Mouse (Mus musculus) heart, postnatal 0 days (tissue): ENCODE results near the gene Oas1c. TPM values are rescaled to one million over a fixed set of nuclear protein-coding genes. Genes with fewer than 3 reads are reported as not detected.

Experiments
- ATAC-seq: fragments of 200-750 bp; cut with Nextera tagmentation; 2 replicates; pipeline ENCODE4 v1.8.0; 2017; ENCODE audit warnings: low read depth, moderate number of reproducible peaks, moderate library complexity; ENCODE audit not compliant: insufficient read depth
- DNase-seq: peaks from one replicate; pipeline ENCODE4 v3.0.0-alpha.2; 2016; ENCODE audit warnings: low spot score
- H3K27ac ChIP-seq: fragments of 300-500 bp; sonication (generic); 2 replicates; pipeline ENCODE4 v1.5.1; 2014; ENCODE audit warnings: low read depth, mild to moderate bottlenecking
- H3K27me3 ChIP-seq: fragments of 300-500 bp; sonication (generic); 2 replicates; pipeline ENCODE4 v1.6.1; 2014; ENCODE audit warnings: low read length, mixed read lengths; ENCODE audit not compliant: control insufficient read depth, insufficient read depth
- H3K36me3 ChIP-seq: fragments of 300-500 bp; sonication (generic); replicated peaks from 2 replicates; pipeline ENCODE4 v1.6.1; 2014; ENCODE audit warnings: low read length, mixed read lengths; ENCODE audit not compliant: control insufficient read depth, insufficient read depth
- H3K4me1 ChIP-seq: fragments of 300-500 bp; sonication (generic); 2 replicates; pipeline ENCODE4 v1.6.1; 2014; ENCODE audit warnings: antibody characterized with exemption; ENCODE audit not compliant: control insufficient read depth, insufficient read depth
- H3K4me2 ChIP-seq: fragments of 300-500 bp; sonication (generic); 2 replicates; pipeline ENCODE4 v1.6.1; 2014; ENCODE audit warnings: low read depth, mild to moderate bottlenecking, low read length, moderate library complexity
- H3K4me3 ChIP-seq: fragments of 300-500 bp; sonication (generic); 2 replicates; pipeline ENCODE4 v1.5.1; 2014; ENCODE audit warnings: low read depth, low read length
- H3K9ac ChIP-seq: fragments of 300-500 bp; sonication (generic); replicated peaks from 2 replicates; pipeline ENCODE4 v1.6.1; 2014; ENCODE audit warnings: low read depth, low read length, mixed read lengths
- H3K9me3 ChIP-seq: fragments of 300-500 bp; sonication (generic); replicated peaks from 2 replicates; pipeline ENCODE4 v1.6.1; 2016; ENCODE audit warnings: low read length; ENCODE audit not compliant: control insufficient read depth
- CTCF ChIP-seq: IDR thresholded peaks from 2 replicates; pipeline ENCODE4 v1.5.1; 2016; ENCODE audit warnings: antibody characterized with exemption, control low read depth, low read depth
- EP300 ChIP-seq: IDR thresholded peaks from 2 replicates; pipeline ENCODE4 v1.6.1; 2016; ENCODE audit warnings: antibody characterized with exemption, low read depth
- WGBS: fragments of 180-500 bp; shearing (Covaris S2); extraction: QIAGEN DNeasy Blood & Tissue Kit; methylation state at CpG from one replicate; pipeline ENCODE4 v1.1.7; 2014; 5-methylcytosine and 5-hydroxymethylcytosine counted together
- microRNA-seq: library from miRNA; unstranded; fragments of <30 nt; microRNA quantifications from one replicate; pipeline ENCODE4, GENCODE M21; 2016
- polyA plus RNA-seq: library from polyadenylated mRNA; unstranded; fragments of >200 nt; fragmentation: Nextera tagmentation; extraction: Ambion mirVana; gene quantifications from 2 replicates; pipeline ENCODE4 v1.2.1, GENCODE M21; 2015
- total RNA-seq: library from RNA; depleted of rRNA; stranded (reverse); fragments of >200 nt; gene quantifications from 2 replicates; pipeline ENCODE4 v1.2.3, GENCODE M21; 2014; ENCODE audit warnings: low replicate concordance; rRNA removed

Oas1c gene
- total and polyA plus RNA-seq, 2 experiments from 2014 or later, result 0.34 to 0.83 TPM

DNA sequence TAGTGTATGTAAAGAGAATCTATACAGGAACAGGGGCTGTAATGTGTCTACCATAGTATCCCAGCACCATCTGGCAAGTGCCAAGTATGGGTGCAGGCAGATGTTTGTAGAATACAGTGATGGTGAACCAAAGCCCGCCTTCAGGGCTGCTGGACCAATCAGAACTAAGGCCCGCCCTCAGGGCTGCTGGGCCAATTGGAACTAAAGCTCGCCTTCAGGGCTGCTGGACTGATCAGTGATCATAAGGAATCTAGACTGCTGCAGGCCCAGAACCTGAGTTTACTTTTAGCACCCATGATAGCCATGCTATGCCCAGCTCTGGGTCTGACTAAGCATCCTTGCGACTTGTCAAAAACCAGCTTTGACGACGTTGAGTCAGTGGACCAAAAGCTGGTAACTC lies 50.4 kb downstream of the Oas1c start:
- no peak for TF ChIP-seq CTCF
- no peak for TF ChIP-seq EP300
- Histone ChIP-seq H3K36me3 (no peaks in the 10 kb centered on the region), H3K27me3 (no peaks in the 10 kb centered on the region), H3K9ac (no peak overlapping the region), H3K9me3 (no peaks in the 10 kb centered on the region), H3K4me1 (no peaks in the 10 kb centered on the region), H3K27ac (peak overlapping the region; percentile 11; the same call in 1 of the 2 replicates), H3K4me3 (no peak overlapping the region), H3K4me2 (no peak overlapping the region)
- 28% methylated on average over 6 of the region's 6 CpGs for WGBS
- no peak for DNase-seq
- peak; percentile 77 for ATAC-seq

DNA sequence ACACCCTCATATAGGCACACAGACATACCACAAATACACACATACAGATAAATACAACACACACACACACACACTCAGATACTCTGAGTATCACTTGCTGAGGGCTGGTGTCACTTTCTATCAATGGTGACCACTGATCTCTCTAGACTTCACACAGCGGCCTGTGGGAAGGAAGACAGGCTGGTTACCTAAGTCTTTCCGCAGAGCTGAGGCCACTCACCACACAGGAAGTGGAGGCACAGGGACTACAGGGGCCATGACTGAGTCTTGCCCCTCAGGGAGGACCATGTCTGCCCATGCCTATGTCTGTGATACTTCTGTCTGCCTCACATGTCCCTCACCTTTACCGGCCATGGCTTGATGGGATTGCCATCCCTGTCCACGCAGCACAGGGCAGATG lies 58.1 kb downstream of the Oas1c start:
- no peaks in the 10 kb centered on the region for H3K9me3 ChIP-seq
- no peaks in the 10 kb centered on the region for H3K27me3 ChIP-seq
- WGBS, result 77% methylated on average over 4 of the region's 4 CpGs
- TF ChIP-seq CTCF (no peak), EP300 (no peak)
- no peak overlapping the region for H3K4me3 ChIP-seq
- no peak overlapping the region for H3K9ac ChIP-seq
- no peak overlapping the region for H3K4me2 ChIP-seq
- H3K4me1 ChIP-seq, result no peaks in the 10 kb centered on the region
- ATAC-seq (no peak), DNase-seq (no peak)
- H3K27ac ChIP-seq, result no peak overlapping the region
- H3K36me3 ChIP-seq, result no peaks in the 10 kb centered on the region

DNA sequence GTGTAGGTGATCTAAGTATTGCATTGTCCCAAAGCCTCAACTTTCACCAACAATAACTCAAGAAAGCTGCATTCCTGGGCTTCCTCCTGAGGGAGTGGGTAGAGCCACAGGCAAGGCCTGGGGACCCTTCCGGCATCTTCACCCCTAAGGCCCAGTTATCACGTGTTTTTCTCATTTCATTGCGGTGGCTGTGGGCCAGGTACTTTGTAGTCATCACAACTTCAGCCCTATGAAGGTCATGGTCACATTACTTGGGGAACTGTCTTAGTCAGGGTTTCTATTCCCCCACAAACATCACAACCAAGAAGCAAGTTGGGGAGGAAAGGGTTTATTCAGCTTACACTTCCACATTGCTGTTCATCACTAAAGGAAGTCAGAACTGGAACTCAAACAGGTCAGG lies 59.5 kb downstream of the Oas1c start:
- Histone ChIP-seq H3K27ac (no peak overlapping the region), H3K4me3 (no peak overlapping the region), H3K9ac (no peak overlapping the region), H3K9me3 (no peaks in the 10 kb centered on the region), H3K36me3 (no peaks in the 10 kb centered on the region), H3K4me1 (no peaks in the 10 kb centered on the region), H3K4me2 (no peak overlapping the region), H3K27me3 (no peaks in the 10 kb centered on the region)
- DNase-seq (no peak), ATAC-seq (no peak)
- no peak for TF ChIP-seq EP300
- no peak for TF ChIP-seq CTCF
- WGBS, result 57% methylated on average over 3 of the region's 3 CpGs

DNA sequence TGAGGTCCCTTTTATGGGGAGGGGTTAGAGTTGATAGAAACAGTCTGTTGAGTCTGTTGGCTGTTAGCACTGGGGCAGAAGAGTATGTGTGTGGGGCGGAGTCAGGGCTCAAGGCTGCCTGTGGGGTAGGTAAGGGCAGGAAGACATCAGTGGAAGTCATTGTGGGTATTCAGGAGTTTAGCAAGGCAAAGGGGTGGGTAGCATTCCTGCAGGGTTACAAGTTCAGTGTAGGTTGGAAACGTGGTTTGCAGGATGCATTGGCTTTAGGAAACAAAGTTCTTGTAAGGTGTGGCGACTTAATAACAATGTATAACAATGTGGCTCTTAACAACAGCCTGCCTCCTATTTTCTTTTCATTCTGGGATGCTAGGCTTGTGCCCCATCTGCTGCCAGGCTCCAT lies 61.1 kb downstream of the Oas1c start:
- no peaks in the 10 kb centered on the region for H3K9me3 ChIP-seq
- H3K4me3 ChIP-seq, result no peak overlapping the region
- H3K27ac ChIP-seq, result no peak overlapping the region
- H3K4me1 ChIP-seq, result no peaks in the 10 kb centered on the region
- H3K9ac ChIP-seq, result no peak overlapping the region
- no peaks in the 10 kb centered on the region for H3K27me3 ChIP-seq
- WGBS, result 69% methylated on average over 3 of the region's 3 CpGs
- DNase-seq (no peak), ATAC-seq (no peak)
- H3K4me2 ChIP-seq, result no peak overlapping the region
- no peaks in the 10 kb centered on the region for H3K36me3 ChIP-seq
- TF ChIP-seq EP300 (no peak), CTCF (no peak)

Small RNA genes lying within 50 kb of the gene (microRNA-seq; reads per million reads assigned to microRNA genes)
- not detected for gene Gm22907

Other genes with a start within 250 kb of the Oas1c start
- 15.8 and 27.6 TPM in 2 replicates for gene Tpcn1, start 223.8 kb downstream of the Oas1c start, total RNA-seq
- gene Tpcn1, start 223.8 kb downstream of the Oas1c start, polyA plus RNA-seq, result 11.5 and 11.7 TPM in 2 replicates
- gene Iqcd, start 223.5 kb downstream of the Oas1c start, total RNA-seq, result not detected in 2 replicates
- 0.14 and 0.18 TPM in 2 replicates for gene Iqcd, start 223.5 kb downstream of the Oas1c start, polyA plus RNA-seq
- gene Rita1, start 199.9 kb downstream of the Oas1c start, total RNA-seq, result 20.2 and 24.5 TPM in 2 replicates
- 15.7 and 16.3 TPM in 2 replicates for gene Rita1, start 199.9 kb downstream of the Oas1c start, polyA plus RNA-seq
- 23.0 and 24.1 TPM in 2 replicates for gene Ddx54, start 199.8 kb downstream of the Oas1c start, total RNA-seq
- gene Ddx54, start 199.8 kb downstream of the Oas1c start, polyA plus RNA-seq, result 17.1 and 18.2 TPM in 2 replicates
- not detected in 2 replicates for gene Cfap73, start 178.3 kb downstream of the Oas1c start, total RNA-seq
- not detected in 2 replicates for gene Cfap73, start 178.3 kb downstream of the Oas1c start, polyA plus RNA-seq
- gene Rasal1, start 163.7 kb downstream of the Oas1c start, total RNA-seq, result not detected in 2 replicates
- 0.10 TPM in 1 of 2 replicates, not detected in the other for gene Rasal1, start 163.7 kb downstream of the Oas1c start, polyA plus RNA-seq
- 1.7 and 13.8 TPM in 2 replicates for gene Dtx1, start 100.6 kb downstream of the Oas1c start, total RNA-seq
- 0.30 and 0.48 TPM in 2 replicates for gene Dtx1, start 100.6 kb downstream of the Oas1c start, polyA plus RNA-seq
- 1.1 TPM in 1 of 2 replicates, not detected in the other for gene Oas2, start 62.7 kb downstream of the Oas1c start, total RNA-seq
- 0.15 and 0.25 TPM in 2 replicates for gene Oas2, start 62.7 kb downstream of the Oas1c start, polyA plus RNA-seq
- 0.80 and 1.6 TPM in 2 replicates for gene Oas3, start 34.9 kb downstream of the Oas1c start, total RNA-seq
- gene Oas3, start 34.9 kb downstream of the Oas1c start, polyA plus RNA-seq, result 0.18 and 0.26 TPM in 2 replicates
- gene Oas1e, start 17.0 kb downstream of the Oas1c start, total RNA-seq, result not detected in 2 replicates
- not detected in 2 replicates for gene Oas1e, start 17.0 kb downstream of the Oas1c start, polyA plus RNA-seq
- not detected in 2 replicates for gene Oas1f, start 34.9 kb upstream of the Oas1c start, total RNA-seq
- gene Oas1f, start 34.9 kb upstream of the Oas1c start, polyA plus RNA-seq, result not detected in 2 replicates
- not detected in 2 replicates for gene Oas1h, start 48.9 kb upstream of the Oas1c start, total RNA-seq
- not detected in 2 replicates for gene Oas1h, start 48.9 kb upstream of the Oas1c start, polyA plus RNA-seq
- 0.73 and 4.5 TPM in 2 replicates for gene Oas1g, start 75.1 kb upstream of the Oas1c start, total RNA-seq
- 0.52 TPM in 2 replicates for gene Oas1g, start 75.1 kb upstream of the Oas1c start, polyA plus RNA-seq
- gene Oas1a, start 95.0 kb upstream of the Oas1c start, total RNA-seq, result 1.5 and 5.8 TPM in 2 replicates
- gene Oas1a, start 95.0 kb upstream of the Oas1c start, polyA plus RNA-seq, result 1.9 and 2.0 TPM in 2 replicates
- gene Oas1d, start 102.0 kb upstream of the Oas1c start, total RNA-seq, result not detected in 2 replicates
- not detected in 2 replicates for gene Oas1d, start 102.0 kb upstream of the Oas1c start, polyA plus RNA-seq
- not detected in 2 replicates for gene Rph3a, start 197.6 kb upstream of the Oas1c start, total RNA-seq
- not detected in 2 replicates for gene Rph3a, start 197.6 kb upstream of the Oas1c start, polyA plus RNA-seq